Mouse (Mus musculus): ENCODE measurements around the gene 2610044O15Rik8.

Gene 2610044O15Rik8

GRCm38 (mm10) chr8:129234027-129234733 lies at the start of gene 2610044O15Rik8:
2610044O15Rik8 (minus strand) TSS chr8:129234406.
- DNase-seq (ENCODE audit: low read depth, low spot score), result peak; percentile 80

DNA sequence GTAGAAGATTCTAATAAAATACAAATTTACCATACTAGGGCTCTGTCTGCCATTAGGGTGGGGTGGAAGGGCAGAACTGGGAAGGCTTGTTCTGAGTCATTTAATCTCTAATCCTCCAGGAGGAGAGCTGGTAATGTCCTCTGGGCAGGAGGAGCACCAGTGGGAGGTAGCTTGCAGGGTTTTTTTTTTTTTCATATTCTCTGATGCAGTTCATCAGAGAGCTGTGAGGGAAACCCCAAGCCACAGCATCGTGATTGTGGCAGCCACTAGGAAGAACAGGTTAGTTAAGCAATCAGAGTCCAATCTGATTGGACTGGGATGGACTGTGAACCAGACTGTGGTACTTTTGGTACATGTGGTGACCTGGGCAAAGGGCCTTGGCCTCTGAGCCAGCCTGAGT lies 31.7 kb upstream of the 2610044O15Rik8 start:
- no peak for DNase-seq (ENCODE audit: low read depth, low spot score)

GRCm38 (mm10) chr8:129264296-129264695 lies 30.1 kb upstream of the 2610044O15Rik8 start:
- no peak for DNase-seq (ENCODE audit: low read depth, low spot score)

- peak; percentile 13 for DNase-seq (ENCODE audit: low read depth, low spot score)
Observed at GRCm38 (mm10) chr8:129263211-129263927, 29.2 kb upstream of the 2610044O15Rik8 start.

GRCm38 (mm10) chr8:129233664-129234026 lies 561 bp downstream of the 2610044O15Rik8 start:
- no peak for DNase-seq (ENCODE audit: low read depth, low spot score)
